Mouse (Mus musculus) small intestine, adult 2 months (tissue): ENCODE results near the gene Ccdc88c.

Experiments used
- CTCF ChIP-seq: fragments of 200-500 bp; IDR thresholded peaks from 2 replicates; pipeline ENCODE4 v1.5.1; 2012; ENCODE audit warnings: low read depth, mild to moderate bottlenecking, control low read depth, inconsistent platforms, low read length, moderate library complexity, mixed read lengths; ENCODE audit not compliant: insufficient replicate concordance, insufficient read length; ENCODE audit errors: extremely low read depth
- POLR2A ChIP-seq: fragments of 200-500 bp; IDR thresholded peaks from 2 replicates; pipeline ENCODE4 v1.6.1; 2012; ENCODE audit warnings: low read depth, mild to moderate bottlenecking, control low read depth, inconsistent platforms, low read length, moderate library complexity

DNA sequence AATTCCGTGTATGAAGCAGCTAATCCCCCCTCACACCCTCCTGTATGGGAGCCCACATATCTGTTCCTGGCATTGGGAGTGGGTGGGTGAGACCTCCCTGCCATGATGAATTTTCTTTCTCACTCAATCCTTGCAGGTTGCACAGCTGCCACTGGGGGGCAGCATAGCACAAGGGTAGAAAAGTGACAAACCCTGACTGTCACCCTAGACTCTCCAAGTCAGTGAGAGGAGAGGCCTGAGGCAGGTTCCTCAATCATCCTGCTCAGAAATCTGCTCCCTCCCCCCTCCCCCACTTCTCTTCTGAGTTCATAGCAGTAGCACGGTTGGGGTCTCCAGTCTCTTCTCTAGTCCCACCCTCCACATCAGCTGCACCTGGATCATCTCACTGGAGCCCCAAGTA, 92.7 kb downstream of the Ccdc88c start:
- no peak for TF ChIP-seq POLR2A
- TF ChIP-seq CTCF, result peak; percentile 81; the same call in 1 of the 2 replicates
